Mouse (Mus musculus) intestine, embryonic 14.5 days (tissue): ENCODE data around the gene Mymk. TPM values are rescaled to one million over a fixed set of nuclear protein-coding genes. Genes with fewer than 3 reads are reported as not detected.

Source experiments
- ATAC-seq: fragments of 200-750 bp; cut with Nextera tagmentation; replicated peaks from 2 replicates; pipeline ENCODE4 v1.8.0; 2017; ENCODE audit warnings: low read depth, moderate number of reproducible peaks, moderate TSS enrichment, moderate library complexity; ENCODE audit not compliant: low FRiP score, low TSS enrichment
- DNase-seq: peaks from one replicate; pipeline ENCODE4 v3.0.0-alpha.2; 2018; ENCODE audit warnings: low spot score
- H3K27ac ChIP-seq: fragments of 300-500 bp; sonication (generic); 2 replicates; pipeline ENCODE4 v1.5.1; 2014; ENCODE audit warnings: low read depth, mild to moderate bottlenecking, control low read depth
- H3K27me3 ChIP-seq: fragments of 300-500 bp; sonication (generic); replicated peaks from 2 replicates; pipeline ENCODE4 v1.6.1; 2014; ENCODE audit warnings: low read length, control low read depth; ENCODE audit not compliant: control insufficient read depth, insufficient read depth
- H3K36me3 ChIP-seq: fragments of 300-500 bp; sonication (generic); 2 replicates; pipeline ENCODE4 v1.6.1; 2014; ENCODE audit warnings: low read length, control low read depth; ENCODE audit not compliant: control insufficient read depth, insufficient read depth
- H3K4me1 ChIP-seq: fragments of 300-500 bp; sonication (generic); replicated peaks from 2 replicates; pipeline ENCODE4 v1.6.1; 2014; ENCODE audit warnings: low read length, control low read depth, mixed read lengths; ENCODE audit not compliant: control insufficient read depth, insufficient read depth
- H3K4me2 ChIP-seq: fragments of 300-500 bp; sonication (generic); 2 replicates; pipeline ENCODE4 v1.6.1; 2014; ENCODE audit warnings: low read length
- H3K4me3 ChIP-seq: fragments of 300-500 bp; sonication (generic); 2 replicates; pipeline ENCODE4 v1.5.1; 2014; ENCODE audit warnings: low read depth, low read length, control low read depth, mixed read lengths
- H3K9ac ChIP-seq: fragments of 300-500 bp; sonication (generic); 2 replicates; pipeline ENCODE4 v1.6.1; 2014; ENCODE audit warnings: mild to moderate bottlenecking, low read length
- H3K9me3 ChIP-seq: fragments of 300-500 bp; sonication (generic); 2 replicates; pipeline ENCODE4 v1.6.1; 2016; ENCODE audit warnings: low read length, control low read depth; ENCODE audit not compliant: control insufficient read depth
- WGBS: fragments of 180-500 bp; shearing (Covaris S2); extraction: QIAGEN DNeasy Blood & Tissue Kit; methylation state at CpG from one replicate; pipeline ENCODE4 v1.1.7; 2014; 5-methylcytosine and 5-hydroxymethylcytosine counted together
- polyA plus RNA-seq: library from polyadenylated mRNA; unstranded; fragments of >200 nt; fragmentation: Nextera tagmentation; extraction: Ambion mirVana; gene quantifications from 2 replicates; pipeline ENCODE4 v1.2.1, GENCODE M21; 2014

Mymk gene
- polyA plus RNA-seq, 1 experiment from 2014 or later: not detected

- H3K4me2 ChIP-seq: no peak overlapping the region
- no peaks in the 10 kb centered on the region for H3K27me3 ChIP-seq
- DNase-seq: no peak
- peaks cover 34% of the 10 kb centered on the region for H3K4me1 ChIP-seq
- WGBS: 63% methylated on average over 3 of the region's 3 CpGs
- ATAC-seq: peak; percentile 38
- H3K36me3 ChIP-seq: no peaks in the 10 kb centered on the region
- no peak overlapping the region for H3K27ac ChIP-seq
- no peak overlapping the region for H3K4me3 ChIP-seq
- H3K9me3 ChIP-seq: no peaks in the 10 kb centered on the region
- H3K9ac ChIP-seq: no peak overlapping the region
These were observed 3.5 kb upstream of the Mymk start for GRCm38 (mm10) chr2:27075485-27075884.

GRCm38 (mm10) chr2:27074804-27075203 lies 2.8 kb upstream of the Mymk start:
- H3K4me2 ChIP-seq: no peak overlapping the region
- H3K9me3 ChIP-seq: no peaks in the 10 kb centered on the region
- ATAC-seq: no peak
- no peaks in the 10 kb centered on the region for H3K36me3 ChIP-seq
- H3K4me3 ChIP-seq: no peak overlapping the region
- no peaks in the 10 kb centered on the region for H3K27me3 ChIP-seq
- DNase-seq: no peak
- H3K9ac ChIP-seq: no peak overlapping the region
- 71% methylated on average over 4 of the region's 4 CpGs for WGBS
- H3K4me1 ChIP-seq: peaks cover 33% of the 10 kb centered on the region
- no peak overlapping the region for H3K27ac ChIP-seq

- Histone ChIP-seq H3K36me3 (no peaks in the 10 kb centered on the region), H3K9me3 (no peaks in the 10 kb centered on the region), H3K9ac (no peak overlapping the region), H3K27ac (no peak overlapping the region), H3K4me2 (no peak overlapping the region), H3K4me3 (no peak overlapping the region), H3K4me1 (peaks cover 19% of the 10 kb centered on the region), H3K27me3 (no peaks in the 10 kb centered on the region)
- 53% methylated on average over 4 of the region's 4 CpGs for WGBS
- ATAC-seq: no peak
- no peak for DNase-seq
These were observed 1.4 kb upstream of the Mymk start for GRCm38 (mm10) chr2:27073407-27073806.

- Histone ChIP-seq H3K27me3 (no peaks in the 10 kb centered on the region), H3K4me1 (peaks cover 15% of the 10 kb centered on the region), H3K4me2 (no peak overlapping the region), H3K36me3 (no peaks in the 10 kb centered on the region), H3K4me3 (no peak overlapping the region), H3K9ac (no peak overlapping the region), H3K9me3 (no peaks in the 10 kb centered on the region), H3K27ac (no peak overlapping the region)
- WGBS: 33% methylated on average over 4 of the region's 4 CpGs
- DNase-seq (no peak), ATAC-seq (no peak)
These were observed 842 bp downstream of the Mymk start for GRCm38 (mm10) chr2:27071137-27071536.

GRCm38 (mm10) chr2:27070247-27070813 lies 1.6 kb downstream of the Mymk start:
- Histone ChIP-seq H3K4me1 (peaks cover 11% of the 10 kb centered on the region), H3K27me3 (no peaks in the 10 kb centered on the region), H3K36me3 (no peaks in the 10 kb centered on the region), H3K9me3 (no peaks in the 10 kb centered on the region), H3K9ac (no peak overlapping the region), H3K4me3 (no peak overlapping the region), H3K27ac (no peak overlapping the region), H3K4me2 (no peak overlapping the region)
- WGBS: 90% methylated on average over 2 of the region's 2 CpGs
- DNase-seq (no peak), ATAC-seq (no peak)

- Histone ChIP-seq H3K36me3 (no peaks in the 10 kb centered on the region), H3K27me3 (no peaks in the 10 kb centered on the region), H3K9ac (no peak overlapping the region), H3K4me1 (peaks cover 10% of the 10 kb centered on the region), H3K9me3 (no peaks in the 10 kb centered on the region), H3K4me2 (no peak overlapping the region), H3K27ac (no peak overlapping the region), H3K4me3 (no peak overlapping the region)
- DNase-seq (no peak), ATAC-seq (no peak)
- 59% methylated on average over 3 of the region's 3 CpGs for WGBS
These were observed 2.3 kb downstream of the Mymk start for GRCm38 (mm10) chr2:27069646-27070045.

GRCm38 (mm10) chr2:27067996-27068395 lies 4.0 kb downstream of the Mymk start:
- H3K27me3 ChIP-seq: no peaks in the 10 kb centered on the region
- 29% methylated on average over 2 of the region's 2 CpGs for WGBS

GRCm38 (mm10) chr2:27067124-27067523 lies 4.9 kb downstream of the Mymk start:
- Histone ChIP-seq H3K9me3 (no peaks in the 10 kb centered on the region), H3K9ac (no peak overlapping the region), H3K27me3 (no peaks in the 10 kb centered on the region), H3K4me1 (peaks cover 10% of the 10 kb centered on the region), H3K4me2 (no peak overlapping the region), H3K36me3 (no peaks in the 10 kb centered on the region), H3K4me3 (no peak overlapping the region), H3K27ac (no peak overlapping the region)
- DNase-seq (no peak), ATAC-seq (no peak)
- 85% methylated on average over 2 of the region's 2 CpGs for WGBS

More at GRCm38 (mm10) chr2:27067996-27068395, 4.0 kb downstream of the Mymk start:
- DNase-seq (no peak), ATAC-seq (no peak)
- Histone ChIP-seq H3K36me3 (no peaks in the 10 kb centered on the region), H3K27ac (no peak overlapping the region), H3K9ac (no peak overlapping the region), H3K4me3 (no peak overlapping the region), H3K9me3 (no peaks in the 10 kb centered on the region), H3K4me2 (no peak overlapping the region), H3K4me1 (peaks cover 10% of the 10 kb centered on the region)

GRCm38 (mm10) chr2:27059187-27059586 lies 12.8 kb downstream of the Mymk start:
- Histone ChIP-seq H3K27me3 (no peaks in the 10 kb centered on the region), H3K4me2 (no peak overlapping the region), H3K9me3 (no peaks in the 10 kb centered on the region), H3K4me3 (no peak overlapping the region), H3K36me3 (no peaks in the 10 kb centered on the region), H3K4me1 (peaks cover 5% of the 10 kb centered on the region; the same call in 1 of the 2 replicates), H3K27ac (no peak overlapping the region), H3K9ac (no peak overlapping the region)
- 65% methylated on average over 9 of the region's 9 CpGs for WGBS
- ATAC-seq (no peak), DNase-seq (no peak)
